Mouse (Mus musculus) kidney, adult 2 months (tissue): Measurements from ENCODE around the gene Sfswap.
A peak's percentile ranks its signal among the peaks of the same experiment; 100 is the strongest.

Source experiments
- CTCF ChIP-seq: fragments of 200-500 bp; conservative IDR thresholded peaks from 2 replicates; pipeline ENCODE4 v1.5.1; 2011; ENCODE audit warnings: low read depth, mild to moderate bottlenecking, control low read depth, low read length, moderate library complexity, mixed read lengths; ENCODE audit not compliant: insufficient read depth, insufficient read length
- POLR2A ChIP-seq: fragments of 200-500 bp; IDR thresholded peaks from one replicate; pipeline ENCODE4 v1.6.1; 2011; ENCODE audit warnings: low read depth, low read length, control low read depth

DNA sequence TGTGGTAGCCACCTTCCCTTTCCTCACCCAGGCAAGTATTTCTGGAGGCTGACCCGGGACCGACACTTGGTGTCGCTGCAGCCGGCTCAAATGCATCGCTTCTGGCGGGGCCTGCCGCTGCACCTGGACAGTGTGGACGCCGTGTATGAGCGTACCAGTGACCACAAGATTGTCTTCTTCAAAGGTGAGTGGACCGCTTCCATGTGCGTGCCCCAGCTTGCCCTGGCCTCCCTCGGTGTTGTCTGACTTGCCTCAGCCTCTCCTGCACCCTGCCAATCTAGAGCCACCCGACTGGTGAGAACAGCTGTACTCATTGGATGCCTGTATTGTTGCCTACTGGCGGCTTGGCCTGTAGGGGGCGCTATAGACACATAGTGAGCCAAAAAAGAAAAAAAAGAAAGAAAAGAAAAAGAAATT, 101.1 kb downstream of the Sfswap start:
- no peak for TF ChIP-seq POLR2A
- peak; percentile 45 for TF ChIP-seq CTCF
